Mouse (Mus musculus) T-helper 1 cell (primary cell): ENCODE data around the gene Hist1h2be.
"Not testable (repeated sequence)": the region's sequence is repeated elsewhere in the genome, so short reads cannot be mapped to it uniquely, and the experiment has no call there.

Experiments
- in situ Hi-C: fragments of 300-600 bp; cut with MboI, MseI; formaldehyde crosslinking; loops from one replicate; pipeline ENCODE4 v1.15.1; 2025; ENCODE audit warnings: high pct_unique_total_duplicates

Gene Hist1h2be

GRCm38 (mm10) chr13:23573034-23573897 is 47.7 kb downstream of the Hist1h2be start:
- in situ Hi-C loops = loop anchor here (5.0 kb wide), 2 partner anchors 109 to 1851 kb away; partner anchors contain the start of genes Hist1h2ac, Hist1h2bc and Hist1h2bm

GRCm38 (mm10) chr13:23572218-23573033 is 48.5 kb downstream of the Hist1h2be start:
- in situ Hi-C loops = loop anchor here (5.0 kb wide), 2 partner anchors 110 to 1850 kb away; partner anchors contain the start of genes Hist1h2ac, Hist1h2bc and Hist1h2bm

GRCm38 (mm10) chr13:23571504-23572217 is 49.3 kb downstream of the Hist1h2be start:
- in situ Hi-C loops = loop anchor here (5.0 kb wide), 2 partner anchors 111 to 1849 kb away; partner anchors contain the start of genes Hist1h2ac, Hist1h2bc and Hist1h2bm

GRCm38 (mm10) chr13:23571022-23571503 is 49.9 kb downstream of the Hist1h2be start, which contains the start of the genes Hist1h2ae and Hist1h2bg:
Gene Hist1h2ae (minus strand): TSS chr13:23571220.
Gene Hist1h2bg (plus strand): TSS chr13:23571396.
- in situ Hi-C loops = loop anchor here (5.0 kb wide), 2 partner anchors 111 to 1849 kb away; partner anchors contain the start of genes Hist1h2ac, Hist1h2bc and Hist1h2bm

- in situ Hi-C loops = loop anchor here (5.0 kb wide), 2 partner anchors 112 to 1848 kb away; partner anchors contain the start of genes Hist1h2ac, Hist1h2bc and Hist1h2bm
Observed at GRCm38 (mm10) chr13:23570261-23571021, 50.5 kb downstream of the Hist1h2be start.

- in situ Hi-C loops = no loop called here
Observed at GRCm38 (mm10) chr13:23564482-23564881, 56.4 kb downstream of the Hist1h2be start.

GRCm38 (mm10) chr13:23562699-23563462 is 58.0 kb downstream of the Hist1h2be start:
- in situ Hi-C loops = no loop called here

GRCm38 (mm10) chr13:23561883-23562659 is 58.9 kb downstream of the Hist1h2be start, which contains the start of gene Hist1h3e:
Gene Hist1h3e (minus strand): TSS chr13:23562369.
- in situ Hi-C loops = not testable (repeated sequence)

- in situ Hi-C loops = not testable (repeated sequence)
Observed at GRCm38 (mm10) chr13:23561531-23561882, 59.4 kb downstream of the Hist1h2be start.

- in situ Hi-C loops = not testable (repeated sequence)
Observed at GRCm38 (mm10) chr13:23560699-23561098, 60.2 kb downstream of the Hist1h2be start.

GRCm38 (mm10) chr13:23556906-23557305 is 64.0 kb downstream of the Hist1h2be start:
- in situ Hi-C loops = no loop called here

- in situ Hi-C loops = no loop called here
Observed at GRCm38 (mm10) chr13:23555839-23556416, 65.0 kb downstream of the Hist1h2be start.

GRCm38 (mm10) chr13:23554925-23555838 is 65.7 kb downstream of the Hist1h2be start:
- in situ Hi-C loops = no loop called here

GRCm38 (mm10) chr13:23554393-23554792 is 66.5 kb downstream of the Hist1h2be start:
- in situ Hi-C loops = no loop called here

- in situ Hi-C loops = no loop called here
Observed at GRCm38 (mm10) chr13:23552962-23553361, 68.0 kb downstream of the Hist1h2be start, which contains the start of gene Hist1h1d. Gene Hist1h1d (plus strand): TSS chr13:23553262.

- in situ Hi-C loops = no loop called here
Observed at GRCm38 (mm10) chr13:23551931-23552914, 68.7 kb downstream of the Hist1h2be start.
